ENCODE assay signal across 9 mouse cellular contexts in the genomic region with DNA sequence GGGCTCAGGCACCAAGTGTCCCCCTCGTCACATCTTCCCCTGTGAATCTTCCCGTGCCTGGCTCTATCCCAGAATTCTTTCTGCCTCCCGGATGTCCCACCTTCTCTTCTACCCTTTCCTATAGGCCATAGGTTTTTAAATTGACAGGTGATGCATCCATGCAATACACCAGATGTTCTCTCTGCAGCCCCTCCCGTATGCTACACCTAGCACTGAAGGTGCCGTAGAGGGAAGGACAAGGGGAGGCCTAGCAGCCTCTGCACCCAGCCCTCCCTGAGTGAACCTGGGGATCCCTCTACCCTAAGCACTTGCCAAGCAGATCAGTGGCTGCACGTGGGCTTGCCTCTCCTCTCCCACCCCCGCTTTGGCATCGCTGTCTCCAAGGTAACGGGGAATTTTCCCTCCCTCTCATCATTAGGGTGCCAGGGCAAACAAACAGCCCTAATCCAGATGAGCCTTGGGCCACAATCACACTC. TPM values are rescaled to one million over a fixed set of nuclear protein-coding genes. Genes with fewer than 3 reads are reported as not detected.
A peak's percentile ranks its signal among the peaks of the same experiment; 100 is the strongest.
DNase-seq lines count a peak whose midpoint lies in the region; ATAC-seq lines count a peak whose summit lies in the region.
"Had no signal": no experiment of that assay in that cellular context is flagged by ENCODE, and none has a peak within 500 bp of the region (broad histone marks: within the 10 kb centered on the region; RNA-seq: fewer than 3 reads in every experiment).

No protein-coding gene starts in this region.

- peaks cover 59% of the 10 kb centered on the region for H3K27me3 ChIP-seq in heart, embryonic 12.5 days (replicated peaks)
- H3K27me3 ChIP-seq in forebrain, embryonic 16.5 days (replicated peaks; ENCODE audit: control insufficient read depth, insufficient read depth, low read length) = no peaks in the 10 kb centered on the region
- peaks cover 14% of the 10 kb centered on the region; the same call in 1 of the 2 replicates for H3K27me3 ChIP-seq in midbrain, embryonic 12.5 days

- peaks cover 18% of the 10 kb centered on the region for H3K4me1 ChIP-seq in heart, embryonic 12.5 days (replicated peaks)
- H3K4me1 ChIP-seq in forebrain, embryonic 16.5 days (replicated peaks; ENCODE audit: control insufficient read depth, insufficient read depth, low read length) = peaks cover 99% of the 10 kb centered on the region
- H3K4me1 ChIP-seq in midbrain, embryonic 12.5 days = peaks cover 93% of the 10 kb centered on the region

- H3K9me3 ChIP-seq in heart, embryonic 12.5 days (replicated peaks) = no peaks in the 10 kb centered on the region
- H3K9me3 ChIP-seq in forebrain, embryonic 16.5 days (ENCODE audit: control insufficient read depth, low read length) = no peaks in the 10 kb centered on the region
- H3K9me3 ChIP-seq in midbrain, embryonic 12.5 days = no peaks in the 10 kb centered on the region

- H3K36me3 ChIP-seq in heart, embryonic 12.5 days = no peaks in the 10 kb centered on the region
- no peaks in the 10 kb centered on the region for H3K36me3 ChIP-seq in forebrain, embryonic 16.5 days (ENCODE audit: control insufficient read depth, insufficient read depth)
- 0 out of 2 replicates have a peak, but pooled peaks cover 4% of the 10 kb centered on the region for H3K36me3 ChIP-seq in midbrain, embryonic 12.5 days

- no peak for ATAC-seq in heart, embryonic 12.5 days (ENCODE audit: insufficient number of reproducible peaks, low FRiP score)
- peak; percentile 66 for ATAC-seq in forebrain, embryonic 16.5 days
- ATAC-seq in midbrain, embryonic 12.5 days (ENCODE audit: low FRiP score, low read depth) = peak; percentile 47

- H3K27ac ChIP-seq in heart, embryonic 12.5 days (ENCODE audit: poor library complexity, severe bottlenecking) = no peak overlapping the region
- peak overlapping the region; percentile 75 for H3K27ac ChIP-seq in forebrain, embryonic 16.5 days (ENCODE audit: low read length)
- peak overlapping the region; percentile 81 for H3K27ac ChIP-seq in midbrain, embryonic 12.5 days (replicated peaks)

- no peak overlapping the region for H3K9ac ChIP-seq in heart, embryonic 12.5 days
- H3K9ac ChIP-seq in forebrain, embryonic 16.5 days (replicated peaks; ENCODE audit: low read depth, low read length) = no peak overlapping the region; the same call in none of the 2 replicates
- H3K9ac ChIP-seq in midbrain, embryonic 12.5 days (replicated peaks) = peak overlapping the region; percentile 21

- peak overlapping the region; percentile 51 for H3K4me2 ChIP-seq in heart, embryonic 12.5 days
- peak overlapping the region; percentile 30 for H3K4me2 ChIP-seq in forebrain, embryonic 16.5 days (ENCODE audit: low read length)
- H3K4me2 ChIP-seq in midbrain, embryonic 12.5 days (replicated peaks) = peak overlapping the region; percentile 33

- 49% methylated on average over 9 of the region's 9 CpGs for WGBS in heart, embryonic 12.5 days
- 9% methylated on average over 9 of the region's 9 CpGs for WGBS in forebrain, embryonic 16.5 days
- WGBS in midbrain, embryonic 12.5 days = 19% methylated on average over 9 of the region's 9 CpGs

- H3K4me3 ChIP-seq in heart, embryonic 12.5 days = peak overlapping the region; percentile 22
- H3K4me3 ChIP-seq in forebrain, embryonic 16.5 days (replicated peaks; ENCODE audit: low read length) = no peak overlapping the region
- H3K4me3 ChIP-seq in midbrain, embryonic 12.5 days = no peak overlapping the region

- intact Hi-C loops in heart, postnatal 25 days (cut with DNase I) = no loop called here

- DNase-seq in heart, postnatal 25 days (ENCODE audit: low spot score) = no peak
- DNase-seq in ZHBTc4 (ENCODE audit: low read depth, low spot score) = peak; percentile 27
- DNase-seq in kidney, adult 18-20 months = no peak
- DNase-seq in right cerebral cortex, postnatal 25 days = no peak
- DNase-seq in cerebellum, adult 11-12 months = no peak
- DNase-seq: lung, postnatal 10 days had no signal

RNA-seq across cellular contexts. Expression of gene Lrp8, which starts 20.9 kb away (rescaled TPM):
- polyA plus RNA-seq in heart, embryonic 12.5 days (2016; fragmentation: Nextera tagmentation; extraction: Ambion mirVana) = 1.9 and 2.4 TPM in 2 replicates
- total RNA-seq in heart, postnatal 25 days (2021) = 1 to 10 TPM in 1 of 2 experiments, under 1 TPM in 1; 0.75 to 1.6 TPM
- 70.4 and 71.8 TPM in 2 replicates for polyA plus RNA-seq in forebrain, embryonic 16.5 days (2015; fragmentation: Nextera tagmentation; extraction: Ambion mirVana)
- 40.1 and 47.7 TPM in 2 replicates for polyA plus RNA-seq in midbrain, embryonic 12.5 days (2016; fragmentation: Nextera tagmentation; extraction: Ambion mirVana)

RNA-seq across cellular contexts. Expression of gene Magoh, which starts 56.6 kb away (rescaled TPM):
- 106 and 114 TPM in 2 replicates for polyA plus RNA-seq in heart, embryonic 12.5 days (2016; fragmentation: Nextera tagmentation; extraction: Ambion mirVana)
- 10 to 100 TPM; 42.2 to 47.8 TPM for total RNA-seq in heart, postnatal 25 days (2021)
- polyA plus RNA-seq in forebrain, embryonic 16.5 days (2015; fragmentation: Nextera tagmentation; extraction: Ambion mirVana) = 118 and 122 TPM in 2 replicates
- 206 and 210 TPM in 2 replicates for polyA plus RNA-seq in midbrain, embryonic 12.5 days (2016; fragmentation: Nextera tagmentation; extraction: Ambion mirVana)

Comparison
In these comparisons a context has a peak if more than half of its experiments do, and no peak if none do; other contexts are left out.
1. RNA of gene Lrp8, which starts 20.9 kb away (polyA plus RNA-seq): 70.4 to 71.8 TPM in forebrain, embryonic 16.5 days and 40.1 to 47.7 TPM in midbrain, embryonic 12.5 days; 1.9 to 2.4 TPM in heart, embryonic 12.5 days; every median in the first group is over 10 times any median in the second.
2. Peak in every context shown above with its lines, with median percentiles within 50 percentile points of each other: H3K4me2 ChIP-seq.